Mouse (Mus musculus) E14TG2a.4 (cell line): Measurements from ENCODE around the gene Nxn.
A peak's percentile ranks its signal among the peaks of the same experiment; 100 is the strongest.

Experiments used
- H3K27me3 ChIP-seq: 2 replicates; pipeline ENCODE4 v1.6.1; 2014; ENCODE audit warnings: low read length, control low read depth; ENCODE audit not compliant: insufficient read depth
- H3K36me3 ChIP-seq: 2 replicates; pipeline ENCODE4 v1.6.1; 2014; ENCODE audit warnings: low read length, control low read depth; ENCODE audit not compliant: insufficient read depth
- H3K4me1 ChIP-seq: replicated peaks from 2 replicates; pipeline ENCODE4 v1.6.1; 2014; ENCODE audit warnings: low read depth, low read length, control low read depth
- H3K4me3 ChIP-seq: replicated peaks from 2 replicates; pipeline ENCODE4 v1.5.1; 2014; ENCODE audit warnings: mild to moderate bottlenecking, low read length
- H3K9me3 ChIP-seq: 2 replicates; pipeline ENCODE4 v1.6.1; 2014; ENCODE audit warnings: low read length, control low read depth
- CTCF ChIP-seq: conservative IDR thresholded peaks from 2 replicates; pipeline ENCODE4 v1.5.1; 2014; ENCODE audit warnings: low read length
- NANOG ChIP-seq: IDR thresholded peaks from 2 replicates; pipeline ENCODE4 v1.6.1; 2014; ENCODE audit warnings: borderline replicate concordance, low read length, mixed read lengths
- POU5F1 ChIP-seq: IDR thresholded peaks from 2 replicates; pipeline ENCODE4 v1.6.1; 2014; ENCODE audit warnings: low read length, borderline replicate concordance

Nxn gene

DNA sequence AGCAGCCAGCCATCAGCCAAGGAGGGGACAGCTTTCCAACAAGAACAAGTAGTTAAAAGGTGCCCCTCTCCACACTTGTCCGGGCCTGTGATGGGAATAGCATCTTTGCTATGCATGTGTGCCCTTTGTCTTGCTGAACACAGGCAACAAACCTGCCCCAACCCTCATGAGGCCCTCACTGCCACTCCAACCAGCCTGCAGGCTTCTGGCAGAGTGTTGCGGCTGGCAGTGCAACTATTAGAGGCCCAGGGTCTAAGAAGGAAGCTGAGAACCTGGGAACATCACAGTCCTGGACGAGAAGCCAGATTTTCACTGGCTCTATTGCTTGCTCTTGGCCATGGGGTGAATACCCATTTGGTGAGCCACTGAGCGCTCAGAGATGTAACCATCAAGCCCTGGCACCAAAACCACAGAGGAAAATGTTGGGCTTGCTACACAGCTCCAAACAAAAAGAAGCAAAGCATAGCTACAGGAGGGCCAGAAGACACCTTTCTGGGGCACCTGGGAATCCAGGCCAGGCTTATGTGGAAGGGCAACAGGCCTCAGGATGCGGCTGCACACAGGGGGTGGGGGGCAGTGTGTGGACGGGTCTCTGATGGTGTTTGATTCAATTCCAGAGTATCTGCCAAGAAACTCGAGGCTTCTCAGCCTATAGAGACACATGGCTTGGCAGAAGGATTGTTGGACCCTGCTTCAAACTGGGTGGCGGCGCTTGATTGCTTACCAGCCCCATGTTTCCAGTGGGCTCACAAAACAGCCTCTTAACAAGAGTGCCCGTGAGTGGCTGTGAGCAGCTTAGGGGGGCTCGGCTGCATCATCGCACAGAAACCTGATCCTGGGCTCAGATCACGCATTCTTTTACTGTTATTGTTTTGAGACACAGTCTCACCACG lies 119.7 kb downstream of the Nxn start:
- no peaks in the 10 kb centered on the region for H3K27me3 ChIP-seq
- no peak for TF ChIP-seq POU5F1
- no peak for TF ChIP-seq CTCF
- no peak for TF ChIP-seq NANOG
- H3K4me3 ChIP-seq = no peak overlapping the region
- H3K4me1 ChIP-seq = peaks cover 25% of the 10 kb centered on the region
- no peaks in the 10 kb centered on the region for H3K9me3 ChIP-seq
- H3K36me3 ChIP-seq = peaks cover 33% of the 10 kb centered on the region

DNA sequence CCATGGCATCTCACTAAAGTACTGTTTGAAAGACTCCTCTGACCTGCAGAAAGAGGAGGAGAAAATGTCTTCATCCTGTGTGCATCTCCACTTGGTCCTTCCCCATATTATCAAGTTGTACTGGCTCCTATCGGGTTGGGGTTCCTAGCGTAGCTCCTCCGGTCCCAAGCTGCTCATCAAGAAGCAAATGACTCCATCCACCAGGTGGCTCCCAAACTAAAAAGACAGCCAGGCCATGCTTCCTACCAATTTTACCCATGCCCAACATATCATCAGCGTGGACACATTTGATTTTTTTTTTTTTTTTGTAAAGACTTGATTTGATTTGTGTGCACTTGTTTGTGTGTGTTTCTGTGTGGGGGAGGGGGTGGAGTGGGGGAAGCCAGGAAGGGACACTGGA lies 126.5 kb downstream of the Nxn start:
- TF ChIP-seq NANOG = no peak
- no peak; the same call in 1 of the 2 replicates for TF ChIP-seq CTCF
- peaks cover 53% of the 10 kb centered on the region for H3K36me3 ChIP-seq
- H3K4me1 ChIP-seq = peaks cover 26% of the 10 kb centered on the region
- no peaks in the 10 kb centered on the region for H3K9me3 ChIP-seq
- no peak overlapping the region for H3K4me3 ChIP-seq
- H3K27me3 ChIP-seq = peaks cover 3% of the 10 kb centered on the region; the same call in 1 of the 2 replicates

DNA sequence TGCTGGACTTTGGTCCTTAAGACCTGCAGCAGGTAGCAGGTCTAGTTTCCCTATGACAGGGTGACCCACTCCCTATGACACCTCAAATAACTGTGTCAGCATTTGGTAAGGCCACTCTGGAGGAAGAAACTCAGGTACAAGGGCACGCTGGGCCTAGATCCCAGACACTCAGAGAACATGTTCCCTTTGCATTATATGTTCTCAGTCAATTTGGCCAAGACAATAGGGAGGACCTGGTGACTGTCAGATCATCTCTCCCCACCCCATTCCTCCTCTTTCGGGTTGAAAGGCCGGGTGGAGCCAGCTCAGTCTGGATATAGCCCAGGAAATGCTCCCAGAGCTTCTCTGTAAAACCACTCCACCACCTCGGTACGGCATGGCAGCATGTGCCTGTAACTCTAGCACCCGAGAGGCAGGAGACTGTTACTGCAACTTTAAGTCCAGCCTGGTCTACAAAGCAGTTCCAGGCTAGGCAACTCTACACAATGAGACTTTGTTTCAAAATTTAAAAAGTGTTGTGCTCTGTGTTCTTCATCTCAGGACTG lies 130.3 kb downstream of the Nxn start:
- H3K4me1 ChIP-seq = peaks cover 36% of the 10 kb centered on the region
- peaks cover 50% of the 10 kb centered on the region for H3K36me3 ChIP-seq
- H3K27me3 ChIP-seq = peaks cover 29% of the 10 kb centered on the region
- TF ChIP-seq CTCF = no peak
- no peak for TF ChIP-seq POU5F1
- TF ChIP-seq NANOG = no peak
- no peaks in the 10 kb centered on the region for H3K9me3 ChIP-seq
- no peak overlapping the region for H3K4me3 ChIP-seq

- Histone ChIP-seq H3K9me3 (no peaks in the 10 kb centered on the region), H3K4me1 (peaks cover 41% of the 10 kb centered on the region), H3K4me3 (no peak overlapping the region), H3K36me3 (peaks cover 45% of the 10 kb centered on the region), H3K27me3 (peaks cover 35% of the 10 kb centered on the region)
- TF ChIP-seq POU5F1 = no peak
Measured at GRCm38 (mm10) chr11:76268001-76268459, 130.9 kb downstream of the Nxn start.

DNA sequence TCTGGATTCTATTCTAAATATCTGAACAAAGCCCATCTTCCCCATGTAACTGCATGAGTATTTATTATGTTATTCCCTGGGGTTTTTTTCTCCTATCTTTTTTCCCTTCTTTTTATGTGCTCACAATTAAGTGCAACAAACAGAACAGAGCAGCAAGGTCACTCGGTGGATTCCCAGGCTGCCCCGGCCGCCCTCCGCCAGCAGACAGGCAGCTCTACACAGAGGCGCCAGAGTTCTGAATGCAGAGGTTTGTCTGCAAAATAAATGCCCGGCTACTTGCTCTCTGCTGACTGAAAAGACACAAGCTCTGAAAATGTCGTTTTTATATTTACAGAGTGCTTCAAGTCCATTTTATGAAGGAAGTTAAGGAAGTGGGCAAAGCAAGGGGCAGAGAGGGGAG lies 131.4 kb downstream of the Nxn start:
- Histone ChIP-seq H3K36me3 (peaks cover 40% of the 10 kb centered on the region), H3K27me3 (peaks cover 37% of the 10 kb centered on the region), H3K9me3 (no peaks in the 10 kb centered on the region), H3K4me1 (peaks cover 46% of the 10 kb centered on the region), H3K4me3 (no peak overlapping the region)
- TF ChIP-seq POU5F1 (no peak), NANOG (no peak), CTCF (no peak)

GRCm38 (mm10) chr11:76262611-76263351 lies 136.2 kb downstream of the Nxn start:
- TF ChIP-seq NANOG (peak; percentile 67), POU5F1 (no peak), CTCF (no peak)
- Histone ChIP-seq H3K36me3 (peaks cover 56% of the 10 kb centered on the region), H3K4me3 (peak overlapping the region; percentile 24), H3K9me3 (no peaks in the 10 kb centered on the region), H3K4me1 (peaks cover 64% of the 10 kb centered on the region), H3K27me3 (peaks cover 57% of the 10 kb centered on the region)

GRCm38 (mm10) chr11:76261224-76261623 lies 137.7 kb downstream of the Nxn start:
- H3K27me3 ChIP-seq = peaks cover 50% of the 10 kb centered on the region

DNA sequence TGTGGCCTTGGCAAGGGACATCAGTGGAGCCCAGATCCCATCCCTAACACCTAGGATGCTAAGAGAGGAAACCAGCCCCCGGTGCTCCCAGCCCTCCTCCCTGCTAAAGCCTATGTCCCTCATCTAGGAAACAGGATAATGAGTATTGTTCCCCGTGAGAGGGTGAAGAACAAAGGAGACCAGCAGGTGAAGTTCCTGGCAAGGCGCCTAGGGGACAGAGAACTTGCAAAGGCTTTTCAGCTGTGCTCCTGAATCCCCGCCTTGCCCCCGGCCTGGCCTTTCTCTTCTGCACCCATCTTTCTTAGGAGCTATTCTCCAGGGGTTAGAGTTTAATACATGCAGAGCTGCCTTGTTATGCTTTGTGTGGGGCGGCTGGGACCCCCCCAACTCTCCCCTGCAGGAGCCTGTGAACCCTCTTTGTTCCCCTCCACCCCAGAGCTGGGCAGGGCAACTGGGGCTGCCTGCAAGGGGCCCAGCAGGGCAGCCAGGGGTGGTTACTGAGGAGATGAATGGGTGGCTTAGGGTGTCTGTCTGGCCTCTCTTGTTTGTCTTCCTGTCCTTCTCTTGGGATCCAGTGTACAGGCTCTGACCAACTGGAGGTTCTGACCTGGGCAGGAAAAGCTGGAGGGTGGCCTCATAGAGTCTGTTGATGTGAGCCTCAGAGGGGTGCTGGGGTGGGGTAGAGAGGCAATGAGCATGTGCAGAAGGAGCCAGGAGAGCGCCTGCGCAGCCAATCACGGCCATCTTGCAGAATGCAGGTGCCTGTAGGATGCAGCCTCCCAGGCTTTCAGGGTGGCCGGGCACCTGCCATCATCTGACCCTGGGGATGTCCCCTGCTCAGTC lies 138.5 kb downstream of the Nxn start:
- Histone ChIP-seq H3K9me3 (no peaks in the 10 kb centered on the region), H3K4me1 (peaks cover 60% of the 10 kb centered on the region), H3K27me3 (peaks cover 47% of the 10 kb centered on the region), H3K4me3 (no peak overlapping the region), H3K36me3 (peaks cover 63% of the 10 kb centered on the region)
- TF ChIP-seq POU5F1 = no peak

More at GRCm38 (mm10) chr11:76261224-76261623, 137.7 kb downstream of the Nxn start:
- Histone ChIP-seq H3K9me3 (no peaks in the 10 kb centered on the region), H3K4me1 (peaks cover 59% of the 10 kb centered on the region), H3K4me3 (no peak overlapping the region), H3K36me3 (peaks cover 64% of the 10 kb centered on the region)
- TF ChIP-seq NANOG = no peak
- no peak for TF ChIP-seq POU5F1
- no peak for TF ChIP-seq CTCF
